Mouse (Mus musculus) liver, embryonic 11.5 days (tissue): Measurements from ENCODE around the gene Slu7. TPM values are rescaled to one million over a fixed set of nuclear protein-coding genes. Genes with fewer than 3 reads are reported as not detected.

Experiments
- ATAC-seq: fragments of 200-750 bp; cut with Nextera tagmentation; replicated peaks from 2 replicates; pipeline ENCODE4 v1.8.0; 2017; ENCODE audit warnings: moderate number of reproducible peaks, mild to moderate bottlenecking, moderate TSS enrichment, moderate library complexity; ENCODE audit not compliant: low FRiP score
- DNase-seq: peaks from one replicate; pipeline ENCODE4 v3.0.0-alpha.2; 2017; ENCODE audit warnings: low spot score
- H3K27ac ChIP-seq: fragments of 300-500 bp; sonication (generic); 2 replicates; pipeline ENCODE4 v1.5.1; 2014; ENCODE audit warnings: mild to moderate bottlenecking, low read depth, low read length, control low read depth
- H3K27me3 ChIP-seq: fragments of 300-500 bp; sonication (generic); replicated peaks from 2 replicates; pipeline ENCODE4 v1.6.1; 2014; ENCODE audit warnings: low read length, mixed read lengths; ENCODE audit not compliant: control insufficient read depth, insufficient read depth
- H3K36me3 ChIP-seq: fragments of 300-500 bp; sonication (generic); 2 replicates; pipeline ENCODE4 v1.6.1; 2014; ENCODE audit warnings: mild to moderate bottlenecking, low read length, moderate library complexity, mixed read lengths; ENCODE audit not compliant: control insufficient read depth, insufficient read depth
- H3K4me1 ChIP-seq: fragments of 300-500 bp; sonication (generic); replicated peaks from 2 replicates; pipeline ENCODE4 v1.6.1; 2014; ENCODE audit warnings: low read length, mixed read lengths; ENCODE audit not compliant: control insufficient read depth, insufficient read depth
- H3K4me2 ChIP-seq: fragments of 300-500 bp; sonication (generic); 2 replicates; pipeline ENCODE4 v1.6.1; 2014; ENCODE audit warnings: mild to moderate bottlenecking, control low read depth, moderate library complexity
- H3K4me3 ChIP-seq: fragments of 300-500 bp; sonication (generic); 2 replicates; pipeline ENCODE4 v1.5.1; 2014; ENCODE audit warnings: low read depth, low read length, control low read depth
- H3K9ac ChIP-seq: fragments of 300-500 bp; sonication (generic); 2 replicates; pipeline ENCODE4 v1.6.1; 2014; ENCODE audit warnings: low read depth, low read length, control low read depth
- H3K9me3 ChIP-seq: fragments of 300-500 bp; sonication (generic); 2 replicates; pipeline ENCODE4 v1.6.1; 2016; ENCODE audit warnings: low read length, inconsistent platforms, mixed read lengths; ENCODE audit not compliant: control insufficient read depth
- WGBS: fragments of 180-500 bp; shearing (Covaris S2); extraction: QIAGEN DNeasy Blood & Tissue Kit; methylation state at CpG from one replicate; pipeline ENCODE4 v1.1.7; 2014; 5-methylcytosine and 5-hydroxymethylcytosine counted together
- polyA plus RNA-seq: library from polyadenylated mRNA; unstranded; fragments of >200 nt; fragmentation: Nextera tagmentation; extraction: Ambion mirVana; gene quantifications from 2 replicates; pipeline ENCODE4 v1.2.1, GENCODE M21; 2014

The Slu7 gene
- polyA plus RNA-seq, 1 experiment from 2014 or later = 43.9 TPM

GRCm38 (mm10) chr11:43410291-43410690, 23.3 kb upstream of the Slu7 start:
- no peak for DNase-seq
- no peak overlapping the region for H3K27ac ChIP-seq
- H3K4me2 ChIP-seq = no peak overlapping the region
- H3K9me3 ChIP-seq = no peaks in the 10 kb centered on the region
- H3K4me1 ChIP-seq = no peaks in the 10 kb centered on the region
- H3K9ac ChIP-seq = no peak overlapping the region
- WGBS = 77% methylated on average over 7 of the region's 7 CpGs
- no peaks in the 10 kb centered on the region for H3K27me3 ChIP-seq
- no peak for ATAC-seq
- no peaks in the 10 kb centered on the region for H3K36me3 ChIP-seq
- no peak overlapping the region for H3K4me3 ChIP-seq

GRCm38 (mm10) chr11:43411413-43411812, 22.1 kb upstream of the Slu7 start:
- Histone ChIP-seq H3K27ac (no peak overlapping the region), H3K36me3 (no peaks in the 10 kb centered on the region), H3K27me3 (no peaks in the 10 kb centered on the region), H3K4me2 (no peak overlapping the region), H3K9ac (no peak overlapping the region), H3K4me3 (no peak overlapping the region), H3K4me1 (no peaks in the 10 kb centered on the region), H3K9me3 (no peaks in the 10 kb centered on the region)
- DNase-seq = peak; percentile 66
- 0% methylated on average over 1 of the region's 1 CpGs for WGBS
- no peak for ATAC-seq

GRCm38 (mm10) chr11:43412771-43413451, 20.6 kb upstream of the Slu7 start:
- Histone ChIP-seq H3K9me3 (no peaks in the 10 kb centered on the region), H3K36me3 (no peaks in the 10 kb centered on the region), H3K4me3 (no peak overlapping the region), H3K9ac (no peak overlapping the region), H3K27ac (no peak overlapping the region), H3K4me1 (no peaks in the 10 kb centered on the region), H3K27me3 (no peaks in the 10 kb centered on the region), H3K4me2 (no peak overlapping the region)
- DNase-seq (peak; percentile 61), ATAC-seq (no peak; the same call in 1 of the 2 replicates)
- WGBS = 25% methylated on average over 14 of the region's 14 CpGs

DNA sequence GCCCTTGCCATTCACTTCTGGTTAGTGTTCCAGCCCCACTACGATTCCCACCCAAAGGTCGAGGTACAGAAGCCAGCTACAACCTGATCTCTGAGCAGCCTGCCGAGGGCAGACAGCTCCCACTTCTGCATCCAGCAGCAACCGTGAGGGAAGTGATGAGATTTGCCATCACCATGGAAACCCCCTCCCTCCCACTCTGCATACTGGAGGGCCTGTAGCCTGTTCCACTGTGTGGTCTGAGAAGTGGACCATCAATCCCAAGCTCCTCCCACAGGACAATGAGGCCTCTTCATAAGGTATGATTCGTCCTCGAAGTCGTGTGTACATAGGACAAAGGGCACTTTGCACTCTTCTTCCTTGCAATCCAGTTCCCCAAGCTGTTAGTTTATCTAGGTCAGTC, 16.3 kb upstream of the Slu7 start:
- 60% methylated on average over 7 of the region's 7 CpGs for WGBS

GRCm38 (mm10) chr11:43424386-43424785, 9.2 kb upstream of the Slu7 start:
- Histone ChIP-seq H3K27me3 (no peaks in the 10 kb centered on the region), H3K9me3 (no peaks in the 10 kb centered on the region), H3K27ac (no peak overlapping the region), H3K36me3 (peaks cover 7% of the 10 kb centered on the region), H3K4me3 (no peak overlapping the region), H3K9ac (no peak overlapping the region), H3K4me2 (no peak overlapping the region), H3K4me1 (peaks cover 4% of the 10 kb centered on the region; the same call in 1 of the 2 replicates)
- no peak for ATAC-seq
- DNase-seq = no peak
- 77% methylated on average over 5 of the region's 5 CpGs for WGBS

More for the DNA sequence above, 16.3 kb upstream of the Slu7 start:
- no peak overlapping the region for H3K27ac ChIP-seq
- H3K4me3 ChIP-seq = no peak overlapping the region
- no peak overlapping the region for H3K4me2 ChIP-seq
- ATAC-seq (0 out of 2 replicates have a peak, but pooled peaks have one; percentile 39), DNase-seq (no peak)
- H3K36me3 ChIP-seq = no peaks in the 10 kb centered on the region; the same call in 1 of the 2 replicates
- H3K9me3 ChIP-seq = no peaks in the 10 kb centered on the region
- H3K27me3 ChIP-seq = no peaks in the 10 kb centered on the region
- H3K9ac ChIP-seq = no peak overlapping the region
- H3K4me1 ChIP-seq = no peaks in the 10 kb centered on the region

DNA sequence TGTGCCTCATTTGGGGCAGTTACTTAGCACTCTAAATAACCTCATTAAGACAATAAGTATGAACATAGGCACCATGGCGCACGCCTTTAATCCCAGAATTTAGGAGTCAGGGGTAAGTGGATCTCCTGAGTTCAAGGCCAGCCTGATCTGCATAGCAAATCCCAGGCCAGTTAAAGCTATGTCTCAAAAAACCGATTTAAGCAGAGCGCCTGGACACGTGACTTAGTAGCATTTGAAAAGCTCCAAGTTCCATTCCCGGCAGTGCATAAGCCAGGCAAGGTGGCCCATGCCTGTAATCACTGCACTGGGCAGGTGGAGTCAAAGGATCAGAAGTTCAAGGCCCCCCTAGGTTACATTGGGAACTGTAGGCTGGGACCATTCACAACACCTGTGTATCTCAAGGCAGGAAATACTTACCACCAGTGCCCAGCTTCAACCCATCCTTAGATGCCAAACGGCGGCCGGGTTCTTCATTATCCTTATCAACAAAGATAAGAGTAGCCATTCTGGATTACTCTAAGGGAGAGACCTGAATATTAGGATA, 8.3 kb upstream of the Slu7 start:
- Histone ChIP-seq H3K27ac (no peak overlapping the region), H3K36me3 (peaks cover 7% of the 10 kb centered on the region), H3K9me3 (no peaks in the 10 kb centered on the region), H3K9ac (peak overlapping the region; percentile 73; the same call in 1 of the 2 replicates), H3K4me2 (peak overlapping the region; percentile 68), H3K4me1 (peaks cover 4% of the 10 kb centered on the region; the same call in 1 of the 2 replicates), H3K27me3 (no peaks in the 10 kb centered on the region), H3K4me3 (peak overlapping the region; percentile 65)
- ATAC-seq = peak; percentile 17; the same call in 1 of the 2 replicates
- WGBS = 79% methylated on average over 9 of the region's 9 CpGs
- no peak for DNase-seq

DNA sequence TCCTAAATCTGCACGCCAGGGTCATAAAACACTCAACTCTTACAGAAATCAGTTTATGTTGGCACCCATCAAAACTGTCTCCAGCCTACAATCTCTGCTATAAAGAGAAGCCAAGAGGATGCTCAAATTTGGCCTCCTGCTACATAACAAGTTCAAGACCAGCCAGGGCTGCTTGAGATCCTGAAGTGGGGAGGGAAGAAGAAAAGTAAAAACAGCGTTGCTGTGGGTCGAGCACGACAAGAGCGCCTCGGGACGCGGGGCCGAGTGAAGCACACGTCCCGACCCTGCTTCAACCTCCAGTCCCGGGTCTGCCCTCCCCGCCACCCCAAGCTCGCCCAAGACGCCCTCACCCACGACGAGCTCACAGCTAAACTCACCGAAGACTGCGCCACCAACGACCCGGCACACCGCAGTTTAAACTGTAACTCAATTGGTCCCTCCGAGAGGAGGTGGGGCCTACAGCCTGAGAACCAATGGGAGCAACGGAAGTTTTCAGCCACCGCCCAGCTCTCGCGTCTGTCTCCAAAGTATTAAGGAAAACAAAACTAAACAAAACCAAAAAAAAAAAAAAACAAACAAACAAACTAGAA, 7.6 kb upstream of the Slu7 start, which contains the start of gene Pttg1:
TSS of gene Pttg1 (minus strand) at position 428 of the 590 bp plus-strand sequence.
- Histone ChIP-seq H3K4me2 (peak within 1 kb of the TSS; percentile 68), H3K9ac (peak within 1 kb of the TSS; percentile 73)

DNA sequence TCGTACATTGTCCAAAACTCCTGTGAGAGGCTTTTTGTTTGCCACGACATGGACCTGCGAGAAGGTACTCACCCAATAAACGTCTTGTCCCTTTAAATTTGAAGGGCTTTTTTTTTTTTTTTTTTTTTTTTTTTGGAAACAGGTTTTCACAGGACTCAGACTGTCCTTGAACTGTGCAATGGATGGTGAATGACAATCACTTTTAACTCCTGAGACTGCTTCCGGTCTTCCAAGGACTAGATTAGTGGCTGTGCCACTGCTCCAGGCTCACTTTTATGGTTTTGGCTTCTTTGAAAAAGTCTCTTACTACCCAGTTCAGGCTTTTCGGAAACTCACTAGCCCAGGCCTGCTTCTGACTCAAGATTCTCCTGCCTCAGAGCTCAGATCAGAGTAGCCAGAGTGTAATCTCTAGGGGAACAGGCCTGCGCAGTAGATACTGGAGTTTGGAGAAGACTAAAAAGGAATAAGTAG, 7.1 kb upstream of the Slu7 start:
- Histone ChIP-seq H3K27ac (peak overlapping the region; percentile 73), H3K4me2 (peak overlapping the region; percentile 68), H3K4me3 (peak overlapping the region; percentile 65), H3K9ac (peak overlapping the region; percentile 73), H3K27me3 (no peaks in the 10 kb centered on the region), H3K9me3 (no peaks in the 10 kb centered on the region), H3K36me3 (peaks cover 7% of the 10 kb centered on the region), H3K4me1 (peaks cover 4% of the 10 kb centered on the region; the same call in 1 of the 2 replicates)
- DNase-seq (no peak), ATAC-seq (peak; percentile 69)
- 17% methylated on average over 7 of the region's 7 CpGs for WGBS

More for the DNA sequence above, 7.6 kb upstream of the Slu7 start, which contains the start of gene Pttg1:
- ATAC-seq = peak; percentile 97
- Histone ChIP-seq H3K36me3 (peaks cover 7% of the 10 kb centered on the region), H3K27ac (peak within 1 kb of the TSS; percentile 73), H3K4me3 (peak within 1 kb of the TSS; percentile 65), H3K27me3 (no peaks in the 10 kb centered on the region), H3K4me1 (peaks cover 4% of the 10 kb centered on the region; the same call in 1 of the 2 replicates), H3K9me3 (no peaks in the 10 kb centered on the region)
- 3% methylated on average over 27 of the region's 27 CpGs for WGBS
- DNase-seq = peak; percentile 75
